Mouse (Mus musculus): Measurements from ENCODE around the gene Kcnab1. TPM values are rescaled to one million over a fixed set of nuclear protein-coding genes. Genes with fewer than 3 reads are reported as not detected.

Gene Kcnab1
- polyA plus RNA-seq, 1 experiment from 2014 or later, result 3.6 TPM

DNA sequence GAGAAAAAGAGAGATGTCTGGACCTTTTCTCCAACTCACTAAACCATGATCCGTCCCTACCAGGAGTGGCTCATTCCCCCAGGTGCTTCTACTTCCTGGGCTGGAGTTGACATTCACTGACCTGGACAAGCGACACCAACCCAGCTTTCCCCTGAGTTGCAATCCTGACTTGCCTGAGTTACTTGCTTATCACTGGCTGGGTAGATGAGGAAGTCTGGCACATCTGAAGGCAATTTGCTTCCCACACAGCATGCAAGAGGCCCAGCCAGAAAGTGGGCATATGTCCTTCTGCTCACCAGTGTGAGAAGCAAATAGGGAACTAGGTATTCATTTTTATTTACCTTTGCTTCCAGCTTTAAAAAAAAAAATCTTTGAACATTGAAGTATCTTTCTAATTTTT is 174.2 kb downstream of the Kcnab1 start:
- H3K9me3 ChIP-seq, result no peaks in the 10 kb centered on the region
- WGBS, result 85% methylated on average over 2 of the region's 2 CpGs
- H3K4me2 ChIP-seq, result no peak overlapping the region
- H3K9ac ChIP-seq, result no peak overlapping the region
- no peaks in the 10 kb centered on the region for H3K36me3 ChIP-seq
- no peak overlapping the region for H3K27ac ChIP-seq
- H3K4me3 ChIP-seq (replicated peaks), result no peak overlapping the region
- H3K4me1 ChIP-seq, result no peaks in the 10 kb centered on the region
- ATAC-seq (ENCODE audit: insufficient read depth, low FRiP score, low read depth), result no peak
- no peaks in the 10 kb centered on the region for H3K27me3 ChIP-seq (replicated peaks)

GRCm38 (mm10) chr3:65288994-65289393 is 179.8 kb downstream of the Kcnab1 start:
- Histone ChIP-seq H3K4me1 (no peaks in the 10 kb centered on the region), H3K27me3 (replicated peaks) (no peaks in the 10 kb centered on the region), H3K4me2 (no peak overlapping the region), H3K9me3 (no peaks in the 10 kb centered on the region), H3K36me3 (no peaks in the 10 kb centered on the region), H3K9ac (no peak overlapping the region), H3K4me3 (replicated peaks) (no peak overlapping the region), H3K27ac (no peak overlapping the region)
- 78% methylated on average over 2 of the region's 2 CpGs for WGBS
- ATAC-seq (ENCODE audit: insufficient read depth, low FRiP score, low read depth), result no peak

DNA sequence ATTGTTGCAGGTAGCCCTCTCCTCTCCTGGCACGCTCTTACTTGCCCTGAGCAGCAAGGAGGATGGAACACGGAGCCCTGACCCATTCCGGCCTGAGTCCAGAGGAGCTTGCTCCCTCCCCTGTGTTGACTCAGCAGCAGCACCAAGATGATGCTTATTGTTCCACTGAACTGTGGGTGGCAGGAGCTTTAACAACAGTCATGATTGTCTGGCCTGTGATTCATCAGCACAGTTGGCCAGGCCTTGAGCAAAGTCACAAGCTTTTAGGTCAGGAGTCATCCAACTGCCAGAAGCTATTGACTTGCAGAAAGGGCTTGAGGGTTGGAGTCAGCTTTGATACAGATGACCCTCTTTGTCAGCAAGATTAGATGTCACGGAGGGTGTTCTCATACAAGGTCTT is 187.8 kb downstream of the Kcnab1 start:
- WGBS, result 65% methylated on average over 4 of the region's 4 CpGs
- H3K27ac ChIP-seq, result no peak overlapping the region
- no peaks in the 10 kb centered on the region for H3K4me1 ChIP-seq
- no peak overlapping the region for H3K4me2 ChIP-seq
- H3K9me3 ChIP-seq, result no peaks in the 10 kb centered on the region
- H3K27me3 ChIP-seq (replicated peaks), result no peaks in the 10 kb centered on the region
- H3K9ac ChIP-seq, result no peak overlapping the region
- H3K36me3 ChIP-seq, result no peaks in the 10 kb centered on the region
- H3K4me3 ChIP-seq (replicated peaks), result no peak overlapping the region
- ATAC-seq (ENCODE audit: insufficient read depth, low FRiP score, low read depth), result no peak

DNA sequence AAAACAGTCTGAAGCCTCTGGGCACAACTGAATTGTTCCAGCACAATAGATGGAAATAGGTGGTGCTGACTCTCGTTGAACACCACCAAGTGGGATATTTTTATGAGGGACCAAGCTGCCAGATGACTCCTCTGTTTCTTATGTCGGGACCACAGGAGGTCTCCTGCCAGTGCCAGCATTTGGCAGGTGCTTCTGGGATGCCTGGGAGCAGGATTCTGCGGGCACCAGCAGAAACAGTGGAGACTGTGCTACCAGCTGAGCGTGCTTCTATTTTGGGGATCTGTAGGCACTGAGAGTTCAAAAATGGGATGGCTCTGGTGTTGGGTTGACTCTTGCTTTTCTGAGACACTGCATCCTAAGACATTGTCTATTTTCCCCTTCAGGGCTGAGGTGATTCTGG is 190.0 kb downstream of the Kcnab1 start:
- Histone ChIP-seq H3K4me2 (no peak overlapping the region), H3K27ac (no peak overlapping the region), H3K4me3 (replicated peaks) (no peak overlapping the region), H3K9ac (no peak overlapping the region), H3K36me3 (no peaks in the 10 kb centered on the region), H3K9me3 (no peaks in the 10 kb centered on the region), H3K27me3 (replicated peaks) (no peaks in the 10 kb centered on the region), H3K4me1 (no peaks in the 10 kb centered on the region)
- WGBS, result 88% methylated on average over 4 of the region's 4 CpGs
- no peak for ATAC-seq (ENCODE audit: insufficient read depth, low FRiP score, low read depth)

- no peak for ATAC-seq (ENCODE audit: insufficient read depth, low FRiP score, low read depth)
- H3K9me3 ChIP-seq, result no peaks in the 10 kb centered on the region
- H3K9ac ChIP-seq, result no peak overlapping the region
- no peak overlapping the region for H3K4me3 ChIP-seq (replicated peaks)
- H3K4me1 ChIP-seq, result no peaks in the 10 kb centered on the region
- WGBS, result 50% methylated on average over 3 of the region's 3 CpGs
- no peak overlapping the region for H3K4me2 ChIP-seq
- H3K27me3 ChIP-seq (replicated peaks), result no peaks in the 10 kb centered on the region
- H3K27ac ChIP-seq, result no peak overlapping the region
- H3K36me3 ChIP-seq, result no peaks in the 10 kb centered on the region
These were observed 192.3 kb downstream of the Kcnab1 start for GRCm38 (mm10) chr3:65301531-65301930.

DNA sequence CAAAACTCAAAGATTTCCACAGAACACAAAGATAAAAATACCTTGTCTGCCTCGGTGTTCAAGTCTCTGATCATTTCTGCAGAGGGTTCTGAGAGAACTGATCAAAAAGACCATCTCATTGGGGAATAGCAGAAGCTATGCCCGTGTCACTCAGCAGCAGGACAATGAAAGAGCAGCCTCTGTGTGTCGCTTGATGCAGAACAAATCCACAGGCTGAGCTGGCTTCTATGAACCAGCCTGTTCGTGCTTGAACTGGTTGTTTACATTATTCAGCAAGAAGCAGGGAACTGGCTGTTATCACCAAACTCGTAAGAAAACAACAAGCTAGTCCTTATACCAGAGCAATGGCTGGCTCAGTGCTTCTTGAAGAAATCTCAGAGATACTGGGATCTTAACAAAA is 193.4 kb downstream of the Kcnab1 start:
- no peak overlapping the region for H3K4me2 ChIP-seq
- no peak overlapping the region for H3K4me3 ChIP-seq (replicated peaks)
- H3K9me3 ChIP-seq, result no peaks in the 10 kb centered on the region
- no peaks in the 10 kb centered on the region for H3K36me3 ChIP-seq
- no peak for ATAC-seq (ENCODE audit: insufficient read depth, low FRiP score, low read depth)
- no peaks in the 10 kb centered on the region for H3K4me1 ChIP-seq
- WGBS, result 19% methylated on average over 5 of the region's 5 CpGs
- no peak overlapping the region for H3K9ac ChIP-seq
- no peaks in the 10 kb centered on the region for H3K27me3 ChIP-seq (replicated peaks)
- H3K27ac ChIP-seq, result no peak overlapping the region

GRCm38 (mm10) chr3:65315837-65316236 is 206.7 kb downstream of the Kcnab1 start:
- H3K27ac ChIP-seq, result no peak overlapping the region
- no peaks in the 10 kb centered on the region for H3K9me3 ChIP-seq
- 69% methylated on average over 6 of the region's 6 CpGs for WGBS
- ATAC-seq (ENCODE audit: insufficient read depth, low FRiP score, low read depth), result no peak
- H3K4me1 ChIP-seq, result no peaks in the 10 kb centered on the region
- no peak overlapping the region for H3K9ac ChIP-seq
- no peaks in the 10 kb centered on the region for H3K27me3 ChIP-seq (replicated peaks)
- H3K4me2 ChIP-seq, result no peak overlapping the region
- H3K36me3 ChIP-seq, result no peaks in the 10 kb centered on the region
- H3K4me3 ChIP-seq (replicated peaks), result no peak overlapping the region

DNA sequence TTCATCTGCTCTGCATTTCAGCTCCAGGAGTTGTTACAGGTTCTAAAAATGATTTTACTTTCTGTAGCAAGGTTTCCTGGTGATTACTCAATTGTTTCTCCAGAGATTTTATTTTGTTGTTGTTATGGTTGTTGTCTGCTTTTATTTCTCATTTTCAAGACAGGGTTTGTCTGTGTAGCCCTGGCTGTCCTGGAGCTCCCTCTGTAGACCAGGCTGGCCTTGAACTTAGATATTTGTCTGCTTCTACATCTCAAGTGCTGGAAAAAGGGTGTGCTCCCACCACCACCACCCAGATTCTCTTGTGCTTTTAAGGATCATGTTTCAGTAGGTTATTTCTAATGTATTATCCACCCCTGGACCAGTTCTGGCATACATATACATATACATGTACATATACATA is 207.6 kb downstream of the Kcnab1 start:
- ATAC-seq (ENCODE audit: insufficient read depth, low FRiP score, low read depth), result no peak
- Histone ChIP-seq H3K4me3 (replicated peaks) (no peak overlapping the region), H3K27ac (no peak overlapping the region), H3K4me2 (no peak overlapping the region), H3K27me3 (replicated peaks) (no peaks in the 10 kb centered on the region), H3K9ac (no peak overlapping the region), H3K4me1 (no peaks in the 10 kb centered on the region), H3K9me3 (no peaks in the 10 kb centered on the region), H3K36me3 (no peaks in the 10 kb centered on the region)

GRCm38 (mm10) chr3:65317876-65318537 is 208.8 kb downstream of the Kcnab1 start:
- WGBS, result 39% methylated on average over 10 of the region's 10 CpGs
- H3K4me2 ChIP-seq, result no peak overlapping the region
- H3K27me3 ChIP-seq (replicated peaks), result no peaks in the 10 kb centered on the region
- H3K27ac ChIP-seq, result no peak overlapping the region
- no peaks in the 10 kb centered on the region for H3K4me1 ChIP-seq
- ATAC-seq (ENCODE audit: insufficient read depth, low FRiP score, low read depth), result no peak
- no peaks in the 10 kb centered on the region for H3K9me3 ChIP-seq
- no peak overlapping the region for H3K9ac ChIP-seq
- H3K36me3 ChIP-seq, result no peaks in the 10 kb centered on the region
- H3K4me3 ChIP-seq (replicated peaks), result no peak overlapping the region

DNA sequence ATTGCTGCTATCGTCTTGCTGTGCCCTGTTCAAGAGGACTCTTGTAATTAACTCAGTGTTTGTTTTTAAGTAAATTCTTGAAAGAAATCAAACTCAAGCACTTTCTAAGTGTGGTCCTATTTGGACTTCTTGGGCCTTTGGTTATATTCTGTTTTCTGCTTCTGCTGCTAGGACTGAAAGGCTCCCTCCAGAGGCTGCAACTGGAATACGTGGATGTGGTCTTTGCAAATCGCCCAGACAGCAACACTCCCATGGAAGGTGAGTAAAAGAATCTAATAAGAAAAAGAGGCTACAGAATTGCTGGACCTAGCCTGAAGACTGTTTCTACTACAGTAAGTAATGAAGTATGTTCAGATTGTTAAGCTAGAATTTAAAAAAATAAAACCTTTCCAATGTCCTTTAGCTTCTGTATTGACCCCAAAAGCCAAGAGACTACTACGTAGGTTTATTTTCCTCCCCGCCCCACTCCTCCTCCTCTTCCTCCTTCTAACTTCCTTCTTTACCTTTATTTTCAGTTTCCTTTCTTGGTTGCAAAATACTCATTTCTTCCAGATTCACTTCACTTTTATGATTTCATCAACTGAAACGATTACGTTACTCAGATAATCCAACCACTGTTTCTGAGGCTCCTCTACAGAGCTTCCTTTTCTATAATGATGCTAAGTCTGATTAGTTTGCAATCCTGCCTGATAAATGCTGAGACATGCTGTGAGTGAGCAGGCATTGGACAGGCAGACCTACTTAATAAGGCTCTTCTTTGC is 210.2 kb downstream of the Kcnab1 start:
- H3K9ac ChIP-seq, result no peak overlapping the region
- H3K4me3 ChIP-seq (replicated peaks), result no peak overlapping the region
- WGBS, result 70% methylated on average over 7 of the region's 7 CpGs
- ATAC-seq (ENCODE audit: insufficient read depth, low FRiP score, low read depth), result no peak
- no peaks in the 10 kb centered on the region for H3K27me3 ChIP-seq (replicated peaks)
- H3K36me3 ChIP-seq, result no peaks in the 10 kb centered on the region
- H3K4me1 ChIP-seq, result no peaks in the 10 kb centered on the region
- H3K9me3 ChIP-seq, result no peaks in the 10 kb centered on the region
- no peak overlapping the region for H3K27ac ChIP-seq
- no peak overlapping the region for H3K4me2 ChIP-seq

DNA sequence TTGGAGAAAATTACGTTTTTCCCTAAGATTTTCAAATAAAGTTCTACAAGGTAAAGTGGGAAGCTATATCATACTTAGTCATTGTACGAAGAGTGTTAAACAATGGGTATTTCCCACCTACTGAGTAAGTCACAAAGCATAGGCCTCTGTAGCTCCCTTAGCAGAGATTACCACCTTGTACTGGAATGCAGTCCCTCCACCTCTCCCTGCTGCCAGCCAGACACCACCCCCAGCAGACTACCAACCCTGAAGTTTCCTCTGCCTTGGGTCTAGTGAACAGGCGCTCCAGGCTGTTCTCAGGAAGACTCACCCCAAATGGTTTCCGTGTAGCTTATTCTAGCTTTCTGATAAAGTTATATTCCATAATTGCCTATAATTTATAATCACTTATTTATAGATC is 211.8 kb downstream of the Kcnab1 start:
- no peaks in the 10 kb centered on the region for H3K4me1 ChIP-seq
- no peak overlapping the region for H3K27ac ChIP-seq
- 81% methylated on average over 4 of the region's 4 CpGs for WGBS
- H3K9ac ChIP-seq, result no peak overlapping the region
- no peaks in the 10 kb centered on the region for H3K27me3 ChIP-seq (replicated peaks)
- H3K36me3 ChIP-seq, result no peaks in the 10 kb centered on the region
- H3K9me3 ChIP-seq, result no peaks in the 10 kb centered on the region
- no peak for ATAC-seq (ENCODE audit: insufficient read depth, low FRiP score, low read depth)
- H3K4me3 ChIP-seq (replicated peaks), result no peak overlapping the region
- no peak overlapping the region for H3K4me2 ChIP-seq

DNA sequence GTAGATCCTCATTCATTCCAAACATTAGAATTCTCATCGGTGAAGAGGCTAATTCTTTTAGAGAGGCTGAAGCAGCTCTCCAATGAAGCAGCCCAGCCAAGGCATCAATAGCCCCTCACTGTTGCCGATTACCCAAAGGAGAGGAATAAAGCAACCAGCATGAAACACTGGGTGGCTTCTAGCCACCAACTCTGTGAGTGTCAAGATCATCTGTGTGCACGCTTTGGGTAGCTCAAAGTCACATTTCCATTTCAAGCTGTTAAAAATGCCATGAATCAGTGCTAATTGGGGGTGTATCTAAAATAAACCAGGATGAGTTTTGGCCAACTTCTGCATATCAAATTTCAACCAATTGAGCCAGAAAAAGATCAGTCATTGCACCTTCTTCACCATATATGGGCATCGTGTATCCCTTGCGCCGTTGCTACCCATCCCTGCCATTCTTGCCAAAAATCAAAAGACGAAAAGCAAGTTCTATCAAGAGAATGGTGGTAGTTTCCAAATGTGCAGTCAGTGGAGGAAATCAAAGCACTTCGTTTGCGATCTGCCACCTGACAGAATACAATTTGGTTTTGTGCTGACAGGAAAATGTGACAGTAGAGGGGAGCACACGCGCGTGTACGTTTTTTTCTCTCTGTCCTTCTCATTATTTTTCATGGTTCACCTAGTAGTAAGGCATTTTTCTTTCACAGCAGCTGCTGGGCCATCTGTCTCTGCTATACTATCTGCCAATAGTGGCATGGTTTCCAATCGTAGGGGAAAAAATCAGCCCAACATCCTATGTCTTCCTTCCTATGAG is 213.0 kb downstream of the Kcnab1 start:
- ATAC-seq (ENCODE audit: insufficient read depth, low FRiP score, low read depth), result no peak
- no peak overlapping the region for H3K4me3 ChIP-seq (replicated peaks)
- H3K27me3 ChIP-seq (replicated peaks), result no peaks in the 10 kb centered on the region
- no peaks in the 10 kb centered on the region for H3K36me3 ChIP-seq
- H3K4me1 ChIP-seq, result no peaks in the 10 kb centered on the region
- no peak overlapping the region for H3K27ac ChIP-seq
- no peaks in the 10 kb centered on the region for H3K9me3 ChIP-seq
- no peak overlapping the region for H3K9ac ChIP-seq
- WGBS, result 89% methylated on average over 14 of the region's 14 CpGs
- no peak overlapping the region for H3K4me2 ChIP-seq

Measured in stomach, embryonic 15.5 days (tissue).